Mouse (Mus musculus) ES-E14 (cell line): ENCODE measurements at regions not wholly inside any gene's neighbourhood (a gene's known extent, or its start where the extent isn't known, plus 50 kb on each side); places are given as distances from the start of the nearest gene placed in this dataset.

ENCODE experiments used
- CHD2 ChIP-seq: IDR thresholded peaks from 2 replicates; pipeline ENCODE4 v1.6.1; 2014; ENCODE audit warnings: mild to moderate bottlenecking, low read depth, low read length, inconsistent platforms
- MAFK ChIP-seq: IDR thresholded peaks from 2 replicates; pipeline ENCODE4 v1.6.1; 2014; ENCODE audit warnings: mild to moderate bottlenecking, low read depth, low read length, inconsistent platforms; ENCODE audit not compliant: insufficient read depth
- ZC3H11A ChIP-seq: IDR thresholded peaks from 2 replicates; pipeline ENCODE4 v1.6.1; 2012; ENCODE audit warnings: low read depth, mild to moderate bottlenecking, inconsistent platforms, low read length, borderline replicate concordance

DNA sequence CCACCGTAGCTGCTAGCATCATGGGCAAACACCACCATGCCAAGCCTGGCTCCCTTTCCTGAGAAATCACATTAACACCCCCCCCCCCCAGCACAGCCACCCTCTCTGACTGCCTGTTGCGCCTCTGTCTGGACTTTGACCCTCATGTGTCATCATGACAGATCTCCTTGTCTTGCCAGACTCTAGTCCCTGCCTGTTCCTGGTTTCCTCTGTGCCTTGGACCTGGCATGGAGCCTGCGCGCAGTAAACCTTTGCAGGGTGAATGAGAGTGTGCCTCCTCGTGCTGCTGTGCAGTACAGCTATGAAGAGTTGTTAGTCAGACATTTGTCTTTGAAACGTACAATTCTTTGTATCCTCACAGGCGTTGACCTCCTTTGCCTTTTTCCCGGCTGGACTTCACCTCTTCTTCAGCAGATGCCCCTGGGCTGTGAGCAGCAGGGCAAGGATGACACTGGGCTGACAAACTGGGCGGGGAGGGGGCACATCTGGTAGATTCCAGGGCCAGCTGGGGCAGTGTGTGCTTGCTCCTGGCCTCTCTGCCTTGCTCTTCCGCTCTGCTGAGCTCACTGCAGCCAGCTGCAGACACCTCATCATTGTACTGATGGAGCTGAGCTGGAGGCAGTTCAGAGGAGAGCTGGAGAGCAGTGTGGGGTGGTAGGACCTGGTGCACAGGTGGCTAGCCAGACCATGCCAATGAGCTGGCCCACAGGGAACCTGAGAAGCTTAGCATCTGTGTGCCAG lies 134.2 kb upstream of the Pja1 start:
- TF ChIP-seq ZC3H11A: no peak
- no peak for TF ChIP-seq MAFK
- TF ChIP-seq CHD2: no peak
